Mouse (Mus musculus): ENCODE data around the gene Herpud1.

DNA sequence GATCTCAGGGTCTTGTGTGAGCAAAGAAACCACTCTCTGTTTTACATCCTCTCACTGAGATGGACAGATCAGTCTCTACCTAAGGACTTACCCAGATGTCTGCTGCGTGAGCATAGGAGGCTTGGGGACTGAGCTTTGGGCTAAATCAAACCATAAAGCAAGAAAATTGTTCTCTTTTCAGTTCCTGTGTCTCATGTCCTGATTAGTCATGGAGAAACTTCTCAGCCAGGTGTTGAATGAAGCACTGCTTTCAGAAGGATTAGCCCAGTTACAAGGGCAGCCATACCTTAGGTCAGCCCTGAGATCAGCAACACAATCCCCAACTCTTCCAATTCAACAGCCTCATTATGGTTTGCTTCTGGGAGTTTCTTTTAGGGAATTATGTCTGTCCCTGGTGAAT, 55.4 kb downstream of the Herpud1 start:
- TF ChIP-seq CTCF (IDR thresholded peaks at IDR 0.05): no peak
- no peak for TF ChIP-seq EP300 (IDR thresholded peaks at IDR 0.05; ENCODE audit: insufficient read depth, low read depth, low read length)
